Mouse (Mus musculus) liver, adult 2 months (tissue): ENCODE results near the gene Man2b2.

Experiments
- CTCF ChIP-seq: fragments of 200-500 bp; IDR thresholded peaks from 2 replicates; pipeline ENCODE4 v1.5.1; 2011; ENCODE audit warnings: low read depth, low read length, control low read depth
- POLR2A ChIP-seq: fragments of 200-500 bp; IDR thresholded peaks from 2 replicates; pipeline ENCODE4 v1.6.1; 2011; ENCODE audit warnings: low read length, control low read depth; ENCODE audit not compliant: insufficient read depth; ENCODE audit errors: extremely low read depth

DNA sequence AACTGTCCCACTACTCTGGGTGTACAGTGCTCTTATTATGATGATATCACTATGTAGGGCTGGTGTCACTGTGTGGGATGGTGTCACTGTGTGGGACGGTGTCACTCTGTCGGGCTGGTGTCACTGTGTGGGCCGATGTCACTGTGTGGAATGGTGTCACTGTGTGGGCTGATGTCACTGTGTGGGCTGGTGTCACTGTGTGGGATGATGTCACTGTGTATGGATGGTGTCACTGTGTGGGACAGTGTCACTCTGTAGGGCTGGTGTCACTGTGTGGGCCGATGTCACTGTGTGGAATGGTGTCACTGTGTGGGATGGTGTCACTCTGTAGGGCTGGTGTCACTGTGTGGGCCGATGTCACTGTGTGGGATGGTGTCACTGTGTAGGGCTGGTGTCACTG is 44.4 kb downstream of the Man2b2 start:
- no peak for TF ChIP-seq CTCF
- no peak for TF ChIP-seq POLR2A
